Mouse (Mus musculus) adrenal gland, postnatal 4 days (tissue): Measurements from ENCODE around the gene Ipo13. TPM values are rescaled to one million over a fixed set of nuclear protein-coding genes. Genes with fewer than 3 reads are reported as not detected.

Source experiments
- DNase-seq, 2 experiments: peaks; one replicate each; pipeline ENCODE4 v3.0.0; 2021 to 2022; ENCODE audit warnings: low spot score in 2 of 2, mixed read lengths in 2 of 2
- total RNA-seq, 2 experiments: library from RNA; stranded (reverse); gene quantifications; 2 replicates each; pipeline ENCODE4 v1.2.3; 2021

The Ipo13 gene
- total RNA-seq, 2 experiments from 2014 or later, result 43.9 to 45.1 TPM

GRCm38 (mm10) chr4:117915489-117916105 lies 798 bp upstream of the Ipo13 start:
- DNase-seq, result no peak

- DNase-seq, result no peak
Measured at GRCm38 (mm10) chr4:117914031-117914430, 768 bp downstream of the Ipo13 start.

DNA sequence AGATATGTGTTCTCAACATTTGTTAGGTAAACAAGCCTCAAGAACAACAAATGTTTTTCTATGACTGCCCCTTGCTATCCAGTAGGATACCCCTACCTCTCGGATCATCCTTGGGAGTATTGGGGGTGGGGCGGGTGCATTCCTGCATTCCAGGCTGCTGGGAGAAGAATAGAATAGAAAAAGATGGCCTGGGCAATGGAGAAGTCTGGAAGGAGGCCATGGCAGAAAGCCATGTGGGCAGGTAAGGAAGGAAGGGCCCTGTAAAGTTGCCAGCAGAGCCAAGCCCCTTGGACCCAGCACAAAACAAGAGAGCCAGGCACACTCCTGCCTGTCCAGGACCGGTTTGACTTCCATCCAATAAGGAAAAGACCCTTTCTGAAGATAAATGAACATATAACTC lies 1.4 kb downstream of the Ipo13 start:
- no peak for DNase-seq

DNA sequence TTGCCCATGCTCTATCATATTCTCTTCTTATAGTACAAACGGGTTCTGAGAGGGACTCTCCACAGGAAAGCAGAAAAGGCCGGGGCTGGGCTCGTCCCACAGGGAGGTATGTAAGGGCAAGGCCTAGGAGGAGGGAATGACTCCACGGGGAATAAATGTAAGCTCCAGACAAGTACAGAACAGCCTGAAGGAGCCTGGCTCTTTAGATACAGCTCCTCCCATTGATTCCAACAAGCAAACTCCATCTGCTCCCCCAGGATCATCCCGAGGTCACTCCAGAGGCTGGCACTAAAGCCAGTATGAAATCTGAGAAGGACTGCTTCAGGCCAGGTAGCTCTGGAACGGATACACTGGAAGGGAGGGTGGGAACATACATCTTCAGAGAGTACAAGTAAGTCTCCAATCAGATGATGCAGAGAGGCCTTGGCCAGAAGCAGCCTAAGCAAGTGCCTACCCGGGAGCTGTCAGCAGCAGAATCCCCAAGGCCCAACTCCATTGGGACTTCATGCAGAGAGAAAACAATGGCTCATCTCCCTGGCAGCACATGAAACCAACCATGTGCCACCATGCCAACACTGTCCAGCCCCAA lies 2.0 kb downstream of the Ipo13 start:
- DNase-seq, result no peak

- DNase-seq, result no peak
Measured at GRCm38 (mm10) chr4:117912131-117912561, 2.7 kb downstream of the Ipo13 start.

DNA sequence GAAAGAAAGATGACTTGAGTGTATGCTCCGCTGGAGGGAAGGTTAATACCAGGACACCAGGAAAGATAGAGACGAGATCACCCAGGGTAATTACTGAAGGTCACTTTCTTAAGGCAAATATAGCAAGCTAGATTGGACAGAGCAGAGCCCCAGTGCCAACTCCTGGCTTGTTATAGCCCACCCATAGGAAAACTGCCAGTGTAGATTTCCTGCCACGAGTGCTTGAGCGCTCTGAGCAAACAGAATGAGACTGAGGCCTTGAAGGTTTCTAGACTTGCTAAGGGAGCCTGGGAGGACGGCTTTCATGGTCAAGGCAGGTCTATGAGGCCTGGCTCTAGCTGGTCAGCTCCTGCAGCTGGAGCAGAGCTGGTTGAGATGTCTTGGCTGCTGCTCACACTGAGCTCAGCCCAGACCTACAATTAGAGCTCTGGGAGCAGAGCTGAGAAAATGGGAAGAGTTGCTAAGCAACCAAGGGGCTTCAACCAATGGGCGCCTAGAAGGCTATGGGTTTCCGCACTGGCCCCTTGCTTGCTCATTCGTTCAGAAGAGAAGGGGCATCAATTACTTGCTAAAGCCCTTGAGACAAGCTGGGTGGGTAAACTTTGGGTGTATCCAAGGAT lies 5.9 kb downstream of the Ipo13 start:
- DNase-seq, result no peak

- no peak for DNase-seq
Measured at GRCm38 (mm10) chr4:117906196-117906595, 8.6 kb downstream of the Ipo13 start.

- no peak for DNase-seq
Measured at GRCm38 (mm10) chr4:117904761-117905160, 10.0 kb downstream of the Ipo13 start.

DNA sequence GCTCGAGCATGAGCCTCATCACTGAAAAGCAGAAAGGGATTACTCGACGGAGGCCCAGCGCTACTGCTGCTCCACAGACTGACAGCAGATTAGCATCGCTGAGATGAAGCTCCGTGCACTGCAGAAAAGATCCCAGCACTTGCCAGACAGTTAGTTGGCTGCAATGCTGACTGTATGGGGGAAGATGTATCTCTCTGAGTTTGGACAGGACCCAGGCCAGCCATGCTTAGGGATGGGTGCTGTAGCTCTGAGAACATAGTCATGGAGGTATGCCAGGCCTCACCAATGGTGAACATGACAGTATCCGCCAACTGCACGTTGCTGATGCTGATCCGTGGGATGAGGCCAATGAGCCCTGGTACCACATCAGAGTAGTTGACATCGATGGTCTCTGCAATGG lies 10.7 kb downstream of the Ipo13 start:
- DNase-seq, result no peak

GRCm38 (mm10) chr4:117898111-117898510 lies 16.7 kb downstream of the Ipo13 start:
- no peak for DNase-seq

DNA sequence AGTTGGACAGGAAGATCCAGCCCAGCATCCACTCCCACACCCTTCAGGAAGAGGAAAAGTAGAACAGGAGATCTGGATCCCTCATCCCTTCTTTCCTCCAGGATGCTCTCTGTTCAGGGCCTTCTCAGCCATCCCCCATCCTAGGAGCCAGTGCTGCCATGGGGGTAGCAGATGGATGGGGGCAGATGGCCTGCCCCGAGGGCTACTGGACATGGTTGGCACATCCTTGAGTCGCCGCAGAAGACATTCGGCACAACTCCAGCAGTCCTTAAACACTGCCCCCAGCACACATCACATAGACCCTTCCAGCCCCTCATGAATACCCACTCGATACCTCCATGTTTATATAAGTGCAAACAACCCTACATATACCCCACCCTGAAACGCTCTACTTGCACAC lies 18.8 kb downstream of the Ipo13 start:
- no peak for DNase-seq

GRCm38 (mm10) chr4:117895339-117895738 lies 19.5 kb downstream of the Ipo13 start:
- DNase-seq, result no peak

- DNase-seq, result no peak
Measured at GRCm38 (mm10) chr4:117894601-117895000, 20.2 kb downstream of the Ipo13 start.

DNA sequence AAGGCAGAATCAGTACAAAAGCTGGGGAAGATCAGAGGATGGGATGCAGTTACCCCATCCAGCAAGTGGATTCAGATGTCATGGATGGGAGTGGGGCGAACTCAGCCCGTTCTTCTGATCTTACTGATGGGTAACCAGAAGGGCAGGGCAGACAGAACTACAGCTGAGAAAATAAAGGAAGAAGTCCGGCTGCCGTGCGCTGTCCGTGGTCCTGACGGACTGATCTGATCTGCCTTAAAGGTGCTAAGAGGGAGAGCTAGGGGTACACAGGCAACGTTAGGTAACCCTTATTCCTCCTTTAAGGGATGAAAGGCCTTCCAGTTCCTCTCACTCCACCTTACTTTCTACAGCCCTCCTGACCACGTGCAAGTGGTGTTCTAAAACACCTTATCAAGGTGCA lies 21.4 kb downstream of the Ipo13 start:
- DNase-seq, result peak in 1 of 2 experiments; percentile 20

- DNase-seq, result peak in 1 of 2 experiments; percentile 56
Measured at GRCm38 (mm10) chr4:117891738-117892161, 23.0 kb downstream of the Ipo13 start, which contains the start of gene Dph2. Gene Dph2, minus strand, starts transcription at chr4:117892032.

GRCm38 (mm10) chr4:117890750-117891149 lies 24.0 kb downstream of the Ipo13 start:
- DNase-seq, result no peak

DNA sequence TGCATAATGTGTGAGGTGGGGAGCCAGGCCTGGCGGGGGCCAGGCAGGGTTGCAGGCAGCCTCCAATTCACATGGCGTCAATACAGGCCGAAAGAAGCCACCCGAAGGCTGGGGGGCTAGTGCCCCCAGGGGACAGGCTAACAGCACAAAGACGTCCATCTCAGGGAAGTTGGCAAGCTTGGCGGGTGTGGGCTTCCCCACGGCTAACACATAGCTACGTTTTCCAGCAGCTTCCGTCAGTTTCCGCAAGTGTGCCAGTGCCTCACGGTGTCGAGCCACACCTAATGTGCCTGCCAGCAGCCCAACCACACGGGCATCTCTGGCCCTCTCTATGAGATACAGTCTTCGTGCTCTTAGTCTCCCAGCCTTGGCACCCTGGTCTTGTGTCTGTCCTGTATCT lies 24.8 kb downstream of the Ipo13 start:
- DNase-seq, result no peak

DNA sequence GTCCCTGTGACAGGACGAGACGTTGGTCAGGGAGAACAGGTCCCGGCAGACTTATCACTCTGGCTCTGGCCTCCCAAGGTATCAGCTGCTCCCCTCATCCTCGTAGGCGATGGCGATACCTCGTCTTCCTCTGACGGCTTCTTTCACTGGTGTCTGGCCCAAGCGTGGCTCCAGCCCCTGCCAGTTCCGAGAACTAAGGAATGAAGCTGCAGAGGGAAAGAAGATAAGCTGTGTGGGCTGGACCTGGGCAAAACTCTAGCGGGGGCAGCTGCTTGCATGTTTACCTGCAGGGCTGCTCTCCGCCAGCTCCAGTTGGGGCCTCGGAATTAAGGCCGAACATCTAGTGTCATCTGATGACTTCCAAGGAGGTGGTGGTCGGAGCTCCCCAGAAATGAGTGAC lies 25.3 kb downstream of the Ipo13 start:
- no peak for DNase-seq

GRCm38 (mm10) chr4:117887920-117888319 lies 26.9 kb downstream of the Ipo13 start:
- DNase-seq, result no peak

GRCm38 (mm10) chr4:117887133-117887532 lies 27.7 kb downstream of the Ipo13 start, which contains the start of gene Atp6v0b:
Gene Atp6v0b, minus strand, starts transcription at chr4:117887333.
- DNase-seq, result peak; percentile 80 to 82

DNA sequence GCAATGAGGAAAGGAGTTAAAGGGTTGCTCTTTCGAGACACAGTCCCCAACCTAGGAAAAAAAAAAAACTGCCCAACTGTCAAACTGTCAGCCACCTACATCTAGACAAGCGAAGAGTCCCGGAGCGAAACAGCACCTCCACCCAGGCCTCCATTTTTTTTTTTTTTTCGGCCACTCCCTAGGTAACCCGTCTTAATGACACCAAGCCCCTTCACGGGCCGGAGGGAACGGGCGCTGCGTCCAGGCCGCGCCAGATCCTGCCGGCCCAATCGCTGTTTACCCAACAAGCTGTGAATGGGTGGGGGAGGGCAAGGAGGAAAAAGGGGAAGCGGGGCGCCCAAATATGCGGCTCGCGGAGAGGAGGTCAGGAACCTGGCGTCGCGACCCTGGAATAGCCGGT lies 28.2 kb downstream of the Ipo13 start:
- DNase-seq, result no peak

- no peak for DNase-seq
Measured at GRCm38 (mm10) chr4:117885994-117886393, 28.8 kb downstream of the Ipo13 start.

DNA sequence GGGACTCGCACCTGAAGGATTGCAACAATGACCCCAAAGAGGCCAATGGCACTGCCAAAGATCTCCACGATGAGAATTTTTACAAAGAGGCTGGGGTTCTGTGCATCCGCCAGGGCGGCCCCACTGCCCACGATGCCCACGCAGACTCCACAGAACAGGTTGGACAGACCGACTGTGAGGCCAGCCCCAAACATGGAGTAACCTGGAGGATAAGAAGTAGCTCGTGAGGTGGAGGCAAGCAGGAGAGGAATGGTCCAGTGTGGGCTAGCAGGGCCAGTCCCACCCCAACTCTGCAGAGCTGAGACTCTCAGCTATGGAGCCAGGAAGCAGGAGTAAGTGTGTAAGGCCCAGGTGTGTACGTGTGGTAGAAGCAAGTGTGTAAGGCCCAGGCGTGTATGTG lies 29.7 kb downstream of the Ipo13 start:
- DNase-seq, result no peak
